In the genomic region with DNA sequence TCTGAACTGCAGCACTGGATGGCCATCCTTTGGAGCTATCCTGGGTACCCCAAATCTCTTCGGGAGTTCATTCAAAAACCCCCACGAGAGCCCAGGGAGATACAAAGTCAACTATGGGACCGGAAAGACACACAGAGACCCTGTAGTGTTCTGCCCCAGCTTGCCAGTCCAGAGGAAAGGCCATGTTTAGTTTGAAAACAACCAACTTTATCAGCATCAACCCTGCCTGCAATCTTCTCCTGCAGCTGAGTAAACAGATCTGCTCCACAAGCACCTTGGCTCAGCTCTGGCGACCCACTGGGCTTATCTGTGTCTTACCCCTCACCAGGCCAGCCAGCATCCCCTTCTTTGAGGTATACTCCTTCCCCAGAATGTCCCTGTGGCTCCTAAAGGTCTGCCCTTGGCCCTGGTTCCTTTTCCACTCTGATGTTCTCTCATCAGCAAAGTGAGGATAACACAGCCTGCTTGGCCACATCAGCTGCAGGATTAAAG, we compare ENCODE assay signal across 19 mouse cellular contexts.
"Had no signal": no experiment of that assay in that cellular context is flagged by ENCODE, and none has a peak within 500 bp of the region (broad histone marks: within the 10 kb centered on the region; RNA-seq: fewer than 3 reads in every experiment).

No protein-coding gene starts in this region.

- H3K4me1 ChIP-seq: midbrain, embryonic 12.5 days had no signal

- H3K9ac ChIP-seq: lung, embryonic 14.5 days; midbrain, embryonic 12.5 days; neural tube, embryonic 13.5 days; neural tube, embryonic 15.5 days had no signal

- H3K4me2 ChIP-seq: lung, embryonic 14.5 days; midbrain, embryonic 12.5 days; neural tube, embryonic 13.5 days; neural tube, embryonic 15.5 days had no signal

- DNase-seq: lung, adult 18-20 months; lung, embryonic 14.5 days; lung, postnatal 10 days; lung, postnatal 4 days; midbrain, embryonic 14.5 days; retina, postnatal 1 day; right cerebral cortex, adult 18-20 months; right cerebral cortex, postnatal 25 days; right cerebral cortex, postnatal 4 days; spleen, adult 18-20 months; thymus, adult 18-20 months; thymus, postnatal 14 days; thymus, postnatal 36 days had no signal

- H3K36me3 ChIP-seq: midbrain, embryonic 10.5 days; midbrain, embryonic 12.5 days; neural tube, embryonic 13.5 days; neural tube, embryonic 15.5 days had no signal

- H3K4me3 ChIP-seq: midbrain, embryonic 10.5 days; midbrain, embryonic 12.5 days; myocyte; neural tube, embryonic 13.5 days; neural tube, embryonic 15.5 days had no signal

- H3K27ac ChIP-seq: midbrain, embryonic 10.5 days; midbrain, embryonic 12.5 days; neural tube, embryonic 13.5 days; neural tube, embryonic 15.5 days had no signal

- ATAC-seq: midbrain, embryonic 16.5 days had no signal

- H3K9me3 ChIP-seq: midbrain, embryonic 10.5 days; midbrain, embryonic 12.5 days; neural tube, embryonic 13.5 days; neural tube, embryonic 15.5 days had no signal
